Mouse (Mus musculus) lung, postnatal 0 days (tissue): Measurements from ENCODE around the gene Gast.

ENCODE experiments used
- CTCF ChIP-seq: IDR thresholded peaks from 2 replicates; pipeline ENCODE4 v1.5.1; 2016; ENCODE audit warnings: antibody characterized with exemption, mild to moderate bottlenecking
- EP300 ChIP-seq: IDR thresholded peaks from 2 replicates; pipeline ENCODE4 v1.6.1; 2016; ENCODE audit warnings: antibody characterized with exemption, mild to moderate bottlenecking, control low read depth

GRCm38 (mm10) chr11:100284988-100285387, 49.2 kb upstream of the Gast start:
- TF ChIP-seq CTCF (no peak), EP300 (0 out of 2 replicates have a peak, but pooled peaks have one; percentile 12)
